Mouse (Mus musculus) lung, postnatal 0 days (tissue): ENCODE measurements around the gene Ltbp2.

Experiments used
- CTCF ChIP-seq: IDR thresholded peaks from 2 replicates; pipeline ENCODE4 v1.5.1; 2016; ENCODE audit warnings: antibody characterized with exemption, mild to moderate bottlenecking
- EP300 ChIP-seq: IDR thresholded peaks from 2 replicates; pipeline ENCODE4 v1.6.1; 2016; ENCODE audit warnings: antibody characterized with exemption, mild to moderate bottlenecking, control low read depth

- TF ChIP-seq CTCF (no peak), EP300 (no peak)
Observed at GRCm38 (mm10) chr12:84829109-84829724, 47.1 kb downstream of the Ltbp2 start.
